Mouse (Mus musculus) megakaryocyte, embryonic 14.5 days (primary cell): ENCODE results near the gene Usp21. TPM values are rescaled to one million over a fixed set of nuclear protein-coding genes. Genes with fewer than 3 reads are reported as not detected.

Source experiments
- H3K27me3 ChIP-seq: replicated peaks from 2 replicates; pipeline ENCODE3; 2012; ENCODE audit warnings: inconsistent platforms
- H3K36me3 ChIP-seq: replicated peaks from 2 replicates; pipeline ENCODE3; 2012; ENCODE audit warnings: low read length, inconsistent platforms, mixed read lengths
- H3K4me1 ChIP-seq: 2 replicates; pipeline ENCODE4 v1.6.1; 2012; ENCODE audit warnings: inconsistent platforms
- H3K4me3 ChIP-seq: replicated peaks from 2 replicates; pipeline ENCODE3; 2012; ENCODE audit warnings: moderate library complexity, mild to moderate bottlenecking, inconsistent platforms
- H3K9me3 ChIP-seq: 2 replicates; pipeline ENCODE4 v1.6.1; 2012; ENCODE audit warnings: inconsistent platforms
- FLI1 ChIP-seq: IDR thresholded peaks from 2 replicates; pipeline ENCODE4 v1.6.1; 2012; ENCODE audit warnings: low read length, inconsistent platforms, mixed read lengths
- GATA1 ChIP-seq: IDR thresholded peaks from 3 replicates; pipeline ENCODE4 v1.6.1; 2012; ENCODE audit warnings: mixed read lengths, low read length, inconsistent platforms, borderline replicate concordance
- polyA plus RNA-seq: library from polyadenylated mRNA; stranded (reverse); fragments of >175 nt; gene quantifications from 2 replicates; pipeline ENCODE4 v1.2.3, GENCODE M21; 2012; ENCODE audit warnings: low replicate concordance; ENCODE audit not compliant: insufficient read depth

The Usp21 gene
- polyA plus RNA-seq, 1 experiment: 33.2 TPM

DNA sequence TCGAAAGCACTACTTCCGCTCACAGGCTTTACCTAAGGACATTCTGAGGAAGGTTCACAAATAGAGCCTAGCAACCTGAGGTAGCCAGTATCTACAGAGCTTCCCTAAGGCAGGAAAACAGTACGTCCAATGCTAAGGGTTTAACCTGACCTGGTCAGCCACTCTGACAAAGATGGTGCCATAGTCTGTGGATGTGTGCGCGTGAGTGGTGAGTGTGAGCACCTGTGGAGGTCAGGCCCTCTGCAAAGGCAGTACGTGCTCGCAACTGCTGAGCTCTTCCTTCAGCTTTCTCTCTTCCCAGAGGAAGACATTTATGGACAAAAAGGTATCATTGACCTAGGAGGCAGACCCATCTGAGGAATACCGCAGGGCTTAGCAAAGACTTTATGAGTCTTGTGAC, 9.4 kb downstream of the Usp21 start:
- H3K27me3 ChIP-seq: no peaks in the 10 kb centered on the region
- H3K4me1 ChIP-seq: peaks cover 24% of the 10 kb centered on the region
- H3K9me3 ChIP-seq: no peaks in the 10 kb centered on the region
- TF ChIP-seq FLI1 (no peak), GATA1 (no peak)
- H3K4me3 ChIP-seq: no peak overlapping the region
- peaks cover 72% of the 10 kb centered on the region for H3K36me3 ChIP-seq

DNA sequence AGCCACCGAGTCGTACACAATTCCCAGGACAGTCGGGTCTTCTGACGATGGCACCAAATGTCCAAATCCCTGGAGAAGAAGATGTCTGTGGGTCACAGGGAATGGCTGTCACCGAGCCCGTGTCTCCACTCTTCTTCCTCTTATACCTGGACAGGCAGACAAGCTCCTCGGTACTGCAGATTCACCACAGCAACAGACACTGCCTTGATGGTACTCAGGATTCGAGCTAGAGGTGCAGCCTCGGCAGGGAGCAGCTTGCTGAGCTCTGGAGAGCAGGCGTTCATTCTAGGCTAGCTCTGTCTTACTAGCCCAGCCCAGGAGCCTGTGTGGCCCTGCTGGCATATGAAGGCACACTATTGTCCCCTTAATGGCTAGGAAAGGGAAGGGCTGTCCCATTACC, 10.1 kb downstream of the Usp21 start:
- no peaks in the 10 kb centered on the region for H3K9me3 ChIP-seq
- H3K27me3 ChIP-seq: no peaks in the 10 kb centered on the region
- peaks cover 22% of the 10 kb centered on the region for H3K4me1 ChIP-seq
- no peak for TF ChIP-seq FLI1
- no peak for TF ChIP-seq GATA1
- no peak overlapping the region for H3K4me3 ChIP-seq
- peaks cover 72% of the 10 kb centered on the region for H3K36me3 ChIP-seq

DNA sequence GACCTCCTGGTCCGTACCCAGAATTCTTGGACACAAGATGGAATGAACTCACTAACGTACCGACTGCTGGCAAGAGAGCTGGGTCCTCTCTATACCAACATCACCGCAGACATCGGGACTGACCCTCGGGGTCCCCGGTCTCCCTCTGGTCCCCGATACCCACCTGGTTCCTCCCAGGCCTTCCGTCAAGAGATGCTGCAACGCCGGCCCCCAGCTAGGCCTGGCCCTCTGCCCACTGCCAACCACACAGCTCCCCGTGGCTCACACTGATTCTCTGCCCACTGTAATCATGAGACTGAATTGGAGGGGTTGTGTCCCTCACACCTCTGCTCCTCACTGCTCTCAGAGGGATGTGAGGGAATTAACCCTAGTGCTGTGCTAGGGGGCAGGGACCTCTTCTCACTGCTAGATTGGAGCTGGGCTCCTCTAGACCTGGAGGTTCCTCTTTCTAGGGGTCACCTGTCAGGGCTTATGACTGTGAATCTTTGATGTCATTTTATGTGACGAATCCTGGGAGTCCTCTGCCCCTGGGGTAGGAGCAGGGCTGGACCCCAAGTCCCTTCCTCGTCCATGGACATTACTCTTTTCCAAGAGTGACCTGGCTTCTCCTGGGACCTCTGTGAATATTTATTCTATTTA, 11.6 kb downstream of the Usp21 start:
- no peak for TF ChIP-seq GATA1
- Histone ChIP-seq H3K4me1 (peaks cover 27% of the 10 kb centered on the region), H3K9me3 (no peaks in the 10 kb centered on the region), H3K27me3 (no peaks in the 10 kb centered on the region), H3K4me3 (no peak overlapping the region), H3K36me3 (peaks cover 76% of the 10 kb centered on the region)

DNA sequence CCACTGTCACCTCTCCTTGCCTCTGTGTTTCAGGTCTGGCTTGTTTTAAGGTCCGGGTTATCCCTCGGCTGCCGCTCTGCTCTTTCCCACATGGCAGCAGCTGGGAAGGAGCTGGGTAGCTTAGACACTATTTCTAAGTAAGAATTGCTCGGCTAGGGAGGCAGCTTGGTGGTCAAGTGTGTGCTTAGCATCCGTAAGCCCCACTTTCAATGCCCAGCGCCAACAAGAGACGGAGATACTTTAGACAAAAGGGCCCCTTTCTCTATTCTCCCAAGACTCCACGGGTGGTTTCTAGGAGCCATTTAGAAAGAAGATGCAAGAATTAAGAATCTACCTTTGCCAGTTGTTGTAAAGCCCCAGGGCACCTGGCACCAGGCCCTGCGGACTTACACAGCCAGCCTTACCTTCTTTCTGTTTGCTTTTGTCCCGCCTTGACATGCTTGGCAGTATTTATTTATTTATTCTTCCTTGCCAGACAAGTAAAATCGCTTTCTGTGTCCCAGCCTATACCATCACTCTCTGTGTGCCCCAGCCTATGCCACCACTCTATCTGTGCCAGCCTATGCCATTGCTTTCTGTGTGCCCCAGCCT, 12.6 kb downstream of the Usp21 start:
- H3K36me3 ChIP-seq: peaks cover 76% of the 10 kb centered on the region
- no peaks in the 10 kb centered on the region for H3K27me3 ChIP-seq
- no peak for TF ChIP-seq GATA1
- TF ChIP-seq FLI1: no peak
- no peaks in the 10 kb centered on the region for H3K9me3 ChIP-seq
- H3K4me1 ChIP-seq: peaks cover 30% of the 10 kb centered on the region
- no peak overlapping the region for H3K4me3 ChIP-seq

DNA sequence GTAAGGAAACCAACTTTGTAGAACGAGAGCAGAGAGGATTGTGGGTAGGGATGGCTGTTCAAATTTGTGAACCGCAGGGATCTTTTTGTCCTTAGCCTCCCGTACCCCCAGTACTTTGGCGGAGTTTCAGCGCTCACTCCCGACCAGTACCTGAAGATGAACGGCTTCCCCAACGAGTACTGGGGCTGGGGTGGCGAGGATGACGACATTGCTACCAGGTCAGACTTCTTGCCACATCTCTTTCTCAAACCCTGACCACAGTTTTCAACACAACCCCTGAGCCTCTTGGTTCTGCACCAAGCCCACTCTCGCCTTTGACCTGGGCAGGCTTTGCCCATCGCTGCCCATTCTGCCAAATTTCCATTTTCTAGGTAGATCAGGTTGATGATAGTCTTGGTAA, 13.6 kb downstream of the Usp21 start:
- H3K9me3 ChIP-seq: no peaks in the 10 kb centered on the region
- no peaks in the 10 kb centered on the region for H3K27me3 ChIP-seq
- H3K4me1 ChIP-seq: peaks cover 30% of the 10 kb centered on the region
- TF ChIP-seq FLI1 (no peak), GATA1 (no peak)
- peaks cover 76% of the 10 kb centered on the region for H3K36me3 ChIP-seq
- no peak overlapping the region for H3K4me3 ChIP-seq

DNA sequence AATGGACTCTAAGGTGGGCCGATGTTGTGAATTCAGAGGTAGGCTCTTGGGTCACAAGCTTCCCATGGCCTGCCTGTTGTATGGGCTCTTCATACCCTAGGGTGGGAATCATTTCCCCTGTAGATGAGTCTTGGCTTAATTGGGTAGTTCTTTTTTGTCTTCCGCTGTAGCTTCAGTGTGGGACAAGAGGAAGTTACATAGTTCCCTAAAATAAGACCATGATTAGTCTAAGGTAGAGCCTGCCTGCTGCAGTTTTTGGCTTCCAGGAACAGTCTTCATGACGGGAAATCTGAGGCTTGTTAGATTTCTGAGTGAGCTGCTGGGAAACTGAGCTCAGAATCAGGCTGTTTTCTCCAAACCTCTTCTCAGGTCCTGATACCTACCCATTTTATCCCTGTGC, 15.7 kb downstream of the Usp21 start:
- peaks cover 30% of the 10 kb centered on the region for H3K4me1 ChIP-seq
- H3K27me3 ChIP-seq: no peaks in the 10 kb centered on the region
- H3K9me3 ChIP-seq: no peaks in the 10 kb centered on the region
- TF ChIP-seq FLI1 (no peak), GATA1 (no peak)
- H3K4me3 ChIP-seq: no peak overlapping the region
- peaks cover 55% of the 10 kb centered on the region for H3K36me3 ChIP-seq

DNA sequence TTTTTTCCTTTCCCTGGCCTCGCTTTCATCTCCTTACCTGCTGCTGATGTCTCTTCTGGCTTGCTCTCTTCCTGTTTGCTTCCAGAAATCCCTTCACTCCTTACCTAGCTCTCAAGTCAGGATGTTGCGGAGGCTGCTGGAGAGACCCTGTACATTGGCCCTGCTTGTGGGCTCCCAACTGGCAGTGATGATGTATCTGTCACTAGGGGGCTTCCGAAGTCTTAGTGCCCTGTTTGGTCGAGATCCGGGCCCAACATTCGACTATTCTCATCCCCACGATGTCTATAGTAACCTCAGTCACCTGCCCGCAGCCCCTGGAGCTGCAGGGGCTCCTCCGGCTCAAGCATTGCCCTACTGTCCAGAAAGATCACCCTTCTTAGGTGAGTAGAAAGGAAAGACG, 16.2 kb downstream of the Usp21 start:
- peak overlapping the region; percentile 68 for H3K4me3 ChIP-seq
- peaks cover 51% of the 10 kb centered on the region for H3K36me3 ChIP-seq
- TF ChIP-seq FLI1 (no peak), GATA1 (no peak)

DNA sequence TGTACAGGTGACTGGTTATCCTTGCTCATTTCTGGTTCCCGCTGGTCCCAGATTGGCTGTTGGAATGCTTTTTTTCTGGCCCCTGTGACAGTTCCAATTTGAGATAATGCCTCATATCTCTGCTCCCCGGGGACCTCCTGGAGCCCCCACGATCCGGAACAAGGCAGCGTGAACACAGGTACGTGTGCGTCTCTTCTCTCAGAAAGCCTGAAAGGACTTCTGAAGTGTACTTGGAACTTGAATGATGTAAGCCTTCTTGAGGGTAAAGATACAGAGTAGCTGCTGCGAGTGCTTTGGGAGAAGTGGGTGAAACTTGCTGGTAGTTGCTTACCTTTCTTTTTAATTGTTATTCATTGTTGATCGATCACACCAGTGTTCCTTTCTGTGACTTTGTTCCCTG, 16.6 kb downstream of the Usp21 start:
- Histone ChIP-seq H3K9me3 (no peaks in the 10 kb centered on the region), H3K27me3 (no peaks in the 10 kb centered on the region), H3K36me3 (peaks cover 46% of the 10 kb centered on the region), H3K4me3 (peak overlapping the region; percentile 99), H3K4me1 (peaks cover 36% of the 10 kb centered on the region)
- TF ChIP-seq FLI1 (no peak), GATA1 (no peak)

More for the DNA sequence above, 16.2 kb downstream of the Usp21 start:
- Histone ChIP-seq H3K27me3 (no peaks in the 10 kb centered on the region), H3K9me3 (no peaks in the 10 kb centered on the region), H3K4me1 (peaks cover 31% of the 10 kb centered on the region)

DNA sequence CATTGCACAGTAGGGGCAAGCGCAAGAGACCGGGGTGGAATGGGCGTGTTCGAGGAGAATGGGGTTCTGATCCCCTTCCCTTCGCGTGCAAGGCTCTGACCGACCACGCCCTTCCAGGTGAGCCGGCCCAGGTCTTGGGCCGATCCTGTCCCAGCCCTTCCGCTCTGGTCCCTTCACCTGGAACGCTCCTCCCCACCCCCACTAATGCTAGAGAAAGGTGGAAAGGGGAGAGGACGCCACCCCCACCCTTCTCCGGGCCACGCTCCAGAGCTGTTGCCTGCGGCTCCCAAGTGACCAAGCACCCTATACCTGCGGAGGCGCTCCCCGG, 17.3 kb downstream of the Usp21 start:
- no peaks in the 10 kb centered on the region for H3K9me3 ChIP-seq
- peaks cover 40% of the 10 kb centered on the region for H3K36me3 ChIP-seq
- no peaks in the 10 kb centered on the region for H3K27me3 ChIP-seq
- H3K4me3 ChIP-seq: peak overlapping the region; percentile 99
- no peak for TF ChIP-seq FLI1
- peaks cover 40% of the 10 kb centered on the region for H3K4me1 ChIP-seq

DNA sequence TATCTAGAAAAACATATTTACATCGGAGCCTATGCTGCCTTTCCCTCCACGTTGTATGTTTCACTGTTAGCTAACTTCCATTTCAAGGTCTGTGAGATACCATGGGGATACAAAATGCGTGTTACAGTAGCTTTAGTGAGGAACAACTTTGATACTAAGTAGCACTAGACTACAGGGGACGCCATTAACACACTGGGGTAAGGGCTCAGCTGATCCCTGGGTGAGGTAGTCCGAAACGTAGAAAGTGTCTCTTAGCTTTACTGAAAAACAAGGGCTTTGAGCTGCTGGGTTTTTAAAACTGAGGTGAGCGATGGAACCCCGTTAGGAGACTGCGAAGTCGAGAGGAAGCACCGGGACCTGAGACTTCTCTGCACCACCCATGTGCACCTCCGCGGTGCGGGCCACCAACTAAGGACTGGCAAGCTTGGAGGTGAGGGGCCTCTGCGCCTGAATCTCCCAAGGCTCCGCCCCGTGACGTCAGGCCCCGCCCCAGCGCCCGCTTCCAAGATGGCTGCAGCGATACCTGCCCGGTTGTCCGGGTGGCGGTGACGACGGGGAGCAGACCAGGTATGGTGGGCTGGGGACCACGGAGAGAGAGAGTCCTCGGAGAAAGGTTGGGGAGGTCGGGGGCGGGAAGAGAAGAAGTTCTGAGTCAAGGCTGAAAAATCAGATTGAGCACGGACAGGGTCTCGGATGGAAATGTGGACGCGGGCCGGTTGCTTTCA, 17.8 kb downstream of the Usp21 start, which contains the start of gene B4galt3:
Gene B4galt3 (plus strand): TSS at position 481 of the 725 bp plus-strand sequence.
- Histone ChIP-seq H3K36me3 (peaks cover 35% of the 10 kb centered on the region), H3K27me3 (peaks cover under 1% of the 10 kb centered on the region), H3K4me1 (peaks cover 40% of the 10 kb centered on the region), H3K4me3 (peak within 1 kb of the TSS; percentile 99), H3K9me3 (no peaks in the 10 kb centered on the region)
- no peak for TF ChIP-seq FLI1
- no peak for TF ChIP-seq GATA1
